Mouse (Mus musculus) hindlimb bud, embryonic 11.5 days (tissue): ENCODE data around the gene Id4.
A peak's percentile ranks its signal among the peaks of the same experiment; 100 is the strongest.

Experiments used
- DNase-seq: peaks from one replicate; pipeline ENCODE4 v3.0.0-alpha.2; 2012; ENCODE audit warnings: low read depth, low spot score; ENCODE audit errors: extremely low spot score

The Id4 gene

DNA sequence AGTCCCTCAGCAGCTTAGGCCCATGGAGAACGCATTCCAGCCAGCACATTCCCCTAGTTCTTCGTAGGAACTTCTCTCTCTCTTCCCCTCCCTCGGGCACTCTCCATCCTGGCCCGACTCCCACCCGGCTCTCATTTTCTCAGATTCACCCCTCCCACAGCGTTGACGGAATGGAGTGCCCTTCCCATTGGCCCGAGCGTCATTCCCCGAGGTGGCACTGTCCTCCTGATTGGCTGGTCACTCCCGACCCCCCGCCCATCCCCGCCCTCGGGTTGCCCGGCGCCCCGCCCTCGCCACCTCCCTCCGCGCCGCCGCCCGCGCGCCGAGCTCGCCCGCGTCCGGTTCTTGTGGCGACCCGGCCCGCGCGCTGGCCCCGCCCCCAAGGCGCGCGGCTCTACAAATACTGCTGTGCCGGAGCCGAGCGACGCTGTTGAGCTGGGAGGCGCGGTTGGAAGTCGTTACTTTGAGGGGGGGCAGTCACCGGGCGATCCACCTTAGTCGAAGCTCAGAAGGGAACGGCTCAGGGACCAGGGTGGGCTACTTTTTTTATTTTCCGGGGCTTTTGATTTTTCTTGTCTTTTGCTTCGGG, at the start of gene Id4:
Id4 (plus strand) TSS at position 539 of the 589 bp plus-strand sequence.
- DNase-seq, result peak; percentile 78

DNA sequence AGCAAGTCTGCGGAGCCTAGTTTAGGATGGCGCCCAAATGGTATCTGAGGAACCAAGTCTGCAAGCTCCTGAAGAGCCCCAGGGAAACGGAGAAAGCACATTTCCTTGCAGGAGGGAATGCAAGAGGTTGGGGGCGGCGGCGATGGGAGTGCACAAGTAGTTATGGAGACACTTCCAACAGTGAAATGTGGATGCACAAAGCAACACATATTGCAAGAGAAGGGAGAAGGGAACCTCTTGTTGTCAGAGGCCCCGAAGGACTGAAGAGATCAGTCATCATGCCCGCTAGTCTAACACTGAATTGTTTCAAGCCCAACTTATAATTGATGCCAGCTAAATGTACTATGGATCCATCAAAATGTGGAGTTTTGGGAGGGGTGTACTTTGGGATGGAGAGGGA, 33.9 kb upstream of the Id4 start:
- DNase-seq, result peak; percentile 10

DNA sequence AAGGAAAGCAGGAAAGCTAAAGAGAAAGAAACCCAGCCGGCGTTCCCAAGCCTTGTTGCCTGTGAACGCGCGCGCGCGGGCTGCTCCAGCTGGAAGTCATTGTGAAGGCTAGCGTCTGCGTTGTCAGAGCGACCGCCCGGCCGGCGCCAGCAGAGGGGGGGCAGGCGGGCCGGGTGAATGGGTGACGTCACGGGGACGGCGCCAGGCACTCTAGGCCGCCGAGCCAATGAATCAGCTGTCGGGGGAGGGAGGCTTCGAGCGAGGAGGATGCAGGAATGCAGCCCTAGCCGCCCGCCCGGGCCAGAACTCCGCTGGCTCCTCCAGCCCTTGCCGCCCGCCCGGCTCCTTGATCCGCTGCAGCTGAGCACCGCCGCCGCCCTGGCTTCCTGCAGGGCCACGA, 33.3 kb upstream of the Id4 start:
- DNase-seq, result peak; percentile 54

DNA sequence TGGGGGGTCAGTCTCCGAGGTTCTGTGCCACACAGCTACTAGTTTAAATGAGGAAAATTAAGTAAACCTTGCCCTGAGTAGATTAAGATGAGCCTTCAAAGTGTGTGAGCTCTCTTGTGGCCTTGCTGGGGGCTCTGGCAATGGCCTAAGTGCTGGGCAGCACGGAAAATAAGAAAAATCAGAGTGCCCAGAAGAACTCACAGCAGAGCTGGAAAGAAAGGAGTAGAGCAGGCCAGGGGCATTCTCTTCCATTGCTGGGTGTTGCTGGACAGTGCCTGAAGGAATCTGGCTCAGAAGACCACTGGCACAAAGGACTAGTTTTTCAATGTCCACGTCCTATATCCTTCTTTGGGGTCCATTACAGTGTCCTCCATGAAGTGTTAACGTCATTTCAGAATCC, 32.9 kb upstream of the Id4 start:
- peak; percentile 24 for DNase-seq

DNA sequence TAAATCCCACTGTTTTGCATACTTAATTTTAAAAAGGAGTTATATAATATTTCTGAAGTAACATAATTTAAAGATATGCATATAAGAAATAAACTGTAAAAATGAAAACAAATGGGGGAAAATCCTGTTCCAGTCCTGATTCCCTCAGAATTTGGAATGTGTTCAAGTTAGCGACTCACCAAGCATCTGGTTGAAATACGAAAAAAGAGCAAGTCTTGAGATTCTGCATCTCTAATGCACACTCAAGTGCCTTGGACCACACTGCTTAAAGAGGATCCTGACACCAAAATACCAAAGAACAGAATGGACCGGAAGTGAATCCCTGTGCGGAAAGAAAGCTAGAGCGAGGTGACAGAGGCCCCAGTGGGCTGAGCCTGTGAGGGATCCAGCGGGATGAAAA, 30.0 kb upstream of the Id4 start:
- no peak for DNase-seq

DNA sequence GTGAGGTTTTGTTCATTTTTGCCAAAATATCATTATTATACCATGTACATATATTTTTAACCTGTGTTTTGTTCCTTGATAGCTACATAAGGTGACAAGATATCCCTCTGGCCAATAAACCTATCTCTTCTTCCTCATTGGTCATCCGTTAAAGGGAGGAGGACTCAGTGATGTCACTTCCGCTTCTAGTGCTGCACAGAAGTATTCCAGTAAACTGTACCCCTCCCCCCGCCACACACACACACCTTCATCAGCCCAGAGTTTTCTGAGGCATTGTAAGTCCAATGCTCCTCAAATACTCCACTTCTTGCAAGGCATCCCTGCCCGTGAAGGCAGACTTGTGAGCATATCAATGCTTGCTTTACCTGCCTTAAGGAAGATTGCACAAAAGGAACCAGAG, 24.6 kb upstream of the Id4 start:
- no peak for DNase-seq

DNA sequence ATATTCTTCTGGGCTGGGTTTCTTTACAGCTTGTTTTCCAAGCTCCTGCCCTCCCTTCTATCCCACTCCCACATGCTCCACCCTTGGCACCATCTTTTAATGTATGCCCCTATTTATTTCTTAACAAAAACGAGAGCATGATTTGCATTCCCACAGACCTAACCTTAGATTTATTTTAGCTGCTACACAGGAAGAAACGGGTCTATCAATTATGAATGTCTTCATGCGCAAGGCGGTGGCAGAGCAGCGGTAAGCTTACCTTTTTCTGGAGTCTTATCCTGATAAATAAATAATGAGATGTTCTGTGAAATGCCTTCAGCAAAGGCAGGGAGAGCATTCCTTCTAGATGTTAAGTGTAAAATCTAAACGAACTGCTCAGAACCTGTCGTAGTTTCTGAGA, 24.2 kb upstream of the Id4 start:
- no peak for DNase-seq

DNA sequence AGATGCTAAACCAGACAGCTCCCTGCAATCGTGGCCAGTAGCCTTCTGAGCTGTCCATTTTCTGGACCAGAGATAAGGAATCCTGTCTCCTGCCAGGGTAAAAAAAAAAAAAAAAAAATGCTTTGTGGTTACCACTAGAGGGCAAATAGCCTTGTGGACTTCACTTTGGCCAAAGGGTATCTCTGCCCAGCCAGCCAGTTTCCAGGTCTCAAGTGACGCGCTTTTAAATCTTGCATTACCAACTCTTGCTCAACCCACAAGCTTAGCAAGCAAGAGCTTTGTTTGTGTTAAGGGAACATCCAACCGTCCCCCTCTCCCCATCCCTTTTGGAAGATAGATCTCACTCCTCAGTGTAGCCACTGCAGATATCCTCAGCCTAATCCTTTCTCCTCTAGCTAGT, 23.5 kb upstream of the Id4 start:
- DNase-seq, result no peak

DNA sequence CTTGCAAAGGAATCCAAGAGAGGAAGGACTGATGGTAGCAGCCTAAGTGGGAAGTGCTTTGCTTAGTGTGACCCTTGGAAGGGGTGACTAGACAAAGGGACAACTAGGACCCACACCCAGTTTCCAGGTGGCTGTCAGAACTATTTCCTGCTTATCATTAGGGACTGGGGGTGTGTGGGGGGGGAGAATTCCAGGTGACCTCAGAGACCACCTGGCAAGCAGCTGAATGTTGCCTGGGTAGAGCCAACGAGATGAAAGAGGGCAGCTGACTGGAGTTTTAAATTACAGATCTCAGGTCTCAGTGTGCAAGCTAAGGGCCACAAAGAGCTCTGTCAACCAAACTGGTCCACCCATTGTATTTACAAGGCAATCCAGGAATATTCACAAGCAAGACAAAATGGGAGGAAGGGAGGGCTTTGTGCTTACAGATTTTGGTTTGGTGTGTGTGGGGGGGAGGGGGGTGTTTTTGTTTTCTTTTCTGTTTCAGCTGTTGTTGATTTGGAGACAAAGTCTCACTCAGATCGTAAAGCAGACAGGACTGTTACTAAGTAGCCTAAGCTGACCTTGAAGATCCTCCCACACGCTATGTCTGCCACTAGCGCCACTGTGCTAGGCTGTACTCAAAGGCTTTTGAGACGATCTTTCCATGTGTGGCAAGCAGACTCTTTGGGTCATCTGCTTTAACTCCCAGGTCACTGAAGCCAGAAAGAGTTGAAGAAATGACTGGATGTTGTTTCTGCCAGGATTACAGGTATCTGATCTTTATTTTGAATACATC, 15.6 kb upstream of the Id4 start:
- DNase-seq, result no peak

DNA sequence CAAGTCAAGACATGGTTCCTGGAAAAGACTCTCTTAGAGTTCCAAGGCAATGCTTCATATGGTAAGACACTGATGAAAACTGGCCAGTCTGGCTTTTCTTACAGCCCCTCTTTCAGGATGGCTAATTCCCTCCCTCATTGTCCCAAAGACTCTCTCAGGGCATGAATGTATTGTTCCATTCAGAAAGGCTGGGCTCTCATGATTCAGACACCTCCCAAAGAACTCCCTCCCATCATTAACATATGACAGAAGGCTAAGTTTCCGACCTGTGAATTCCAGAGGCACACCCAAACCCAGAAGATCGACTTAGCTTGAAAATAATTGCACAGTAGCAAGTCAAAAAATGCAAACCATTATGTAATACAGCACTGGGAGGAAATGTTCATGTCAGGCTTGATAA, 8.5 kb upstream of the Id4 start:
- no peak for DNase-seq

DNA sequence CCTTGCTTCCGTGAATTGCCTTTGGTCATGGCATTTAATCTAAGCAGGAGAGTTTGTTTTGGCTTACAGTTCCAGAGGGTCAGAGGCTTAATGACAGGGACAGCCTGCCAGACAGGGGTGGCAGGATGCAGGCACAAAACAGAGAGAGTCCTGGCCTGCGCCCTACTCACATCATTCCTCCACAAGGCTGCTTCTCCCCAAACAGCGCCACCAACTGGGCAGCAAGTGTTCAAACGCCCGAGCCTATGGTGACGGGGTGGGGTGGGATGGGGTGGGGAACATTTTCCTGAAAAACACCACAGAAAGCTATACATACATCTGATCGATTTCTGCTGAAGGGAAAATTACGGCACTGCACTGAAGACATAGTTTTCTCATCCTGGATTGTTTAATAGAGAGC, 6.0 kb upstream of the Id4 start:
- DNase-seq, result no peak

DNA sequence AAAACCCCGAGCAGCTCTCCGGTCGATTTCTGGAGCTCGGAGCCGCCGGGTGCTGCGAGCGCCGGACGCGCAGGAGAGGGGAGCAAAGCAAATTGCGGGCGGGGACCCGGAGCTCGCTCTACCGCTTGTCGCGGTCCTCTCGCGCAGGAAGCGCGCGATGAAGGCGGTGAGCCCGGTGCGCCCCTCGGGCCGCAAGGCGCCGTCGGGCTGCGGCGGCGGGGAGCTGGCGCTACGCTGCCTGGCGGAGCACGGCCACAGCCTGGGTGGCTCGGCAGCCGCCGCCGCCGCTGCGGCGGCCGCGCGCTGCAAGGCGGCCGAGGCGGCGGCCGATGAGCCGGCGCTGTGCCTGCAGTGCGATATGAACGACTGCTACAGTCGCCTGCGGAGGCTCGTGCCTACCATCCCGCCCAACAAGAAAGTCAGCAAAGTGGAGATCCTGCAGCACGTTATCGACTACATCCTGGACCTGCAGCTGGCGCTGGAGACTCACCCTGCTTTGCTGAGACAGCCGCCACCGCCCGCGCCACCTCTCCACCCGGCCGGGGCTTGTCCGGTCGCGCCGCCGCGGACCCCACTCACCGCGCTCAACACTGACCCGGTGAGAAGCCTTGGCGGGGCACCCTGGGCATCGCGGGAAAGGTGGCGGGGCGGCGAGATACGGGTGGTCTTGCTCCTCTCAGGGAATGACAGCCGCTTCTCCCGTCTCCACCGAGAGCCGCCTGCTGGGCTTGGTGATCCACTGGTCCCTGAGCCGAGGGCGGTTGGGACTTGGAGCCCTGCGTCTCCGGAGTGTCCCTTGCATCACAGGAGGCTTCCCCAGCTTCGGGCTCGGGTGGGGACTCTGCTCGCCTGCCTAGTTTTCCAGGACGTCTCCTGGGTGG, 553 bp downstream of the Id4 start:
- DNase-seq, result no peak

DNA sequence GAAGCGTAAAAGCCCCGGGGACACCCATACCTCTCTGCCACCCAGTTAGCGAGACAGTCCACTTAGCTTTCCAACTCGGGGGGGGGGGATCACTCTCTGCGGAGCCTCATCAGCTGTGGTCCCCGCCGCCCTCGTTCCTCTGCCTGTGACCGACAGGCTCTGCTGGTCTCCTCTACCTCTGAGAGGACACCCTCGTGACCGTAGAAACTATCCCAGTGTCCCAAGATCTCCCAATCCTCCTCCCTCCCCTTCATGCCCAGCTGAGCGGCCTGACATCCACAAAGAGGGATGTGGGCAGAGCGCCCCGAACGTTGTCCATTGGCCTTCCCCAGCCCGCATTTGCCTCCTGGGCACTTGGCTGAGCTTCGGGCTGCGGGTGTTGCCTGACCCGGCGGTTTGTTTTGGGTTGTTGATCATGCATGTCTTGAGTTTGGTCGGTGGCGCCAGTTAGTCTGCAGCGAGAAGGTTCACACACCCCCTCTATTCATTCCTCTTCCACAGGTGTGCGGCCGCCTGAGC, 1.5 kb downstream of the Id4 start:
- no peak for DNase-seq

DNA sequence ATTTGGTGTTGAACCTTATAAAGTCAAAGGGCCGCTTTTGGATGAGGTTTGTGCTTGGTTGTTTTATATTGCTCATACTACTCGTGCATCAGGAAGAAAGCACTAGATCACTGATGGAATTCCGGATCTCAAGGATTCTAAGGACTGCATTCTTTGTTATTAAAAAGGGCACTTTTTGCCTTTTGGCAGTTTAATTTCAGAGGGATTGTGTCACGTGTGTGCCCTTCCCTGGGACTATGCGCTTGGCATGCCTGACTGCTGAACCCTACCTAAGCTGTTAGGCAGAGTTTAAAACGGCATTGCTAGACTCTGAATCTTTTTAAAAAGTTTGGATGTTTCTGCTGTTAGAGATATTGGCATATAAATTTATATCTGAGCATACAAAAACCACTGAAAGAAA, 4.0 kb downstream of the Id4 start:
- DNase-seq, result no peak

DNA sequence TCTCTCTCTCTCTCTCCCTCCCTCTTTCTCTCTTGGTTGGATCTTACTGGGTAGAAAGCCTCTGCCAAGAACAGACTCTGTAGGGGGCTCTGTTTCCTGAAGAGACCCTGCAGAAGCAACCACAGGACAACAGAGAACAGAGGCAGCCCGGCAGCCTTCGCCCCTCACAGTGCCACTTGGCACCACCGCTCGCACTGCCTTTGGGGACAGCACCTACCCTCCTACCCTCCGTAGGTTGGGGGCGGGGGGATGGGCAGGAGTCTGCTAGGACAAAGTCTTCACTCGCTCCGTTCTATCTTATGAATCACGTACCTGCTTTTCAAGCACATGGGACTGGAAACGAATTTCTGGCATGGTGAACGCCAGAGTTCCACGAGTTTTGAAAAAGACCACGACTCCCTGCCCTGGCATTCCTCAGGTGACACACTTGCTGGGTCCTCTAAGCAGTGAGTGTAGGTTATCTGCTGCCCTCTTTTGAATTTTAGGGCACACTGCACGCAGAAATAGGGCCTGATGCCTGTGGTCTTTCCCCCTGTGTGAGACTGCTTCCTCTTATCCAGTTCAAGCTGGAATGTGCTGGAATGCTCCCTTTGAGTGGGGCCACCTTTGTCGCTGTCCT, 12.5 kb downstream of the Id4 start:
- no peak for DNase-seq

DNA sequence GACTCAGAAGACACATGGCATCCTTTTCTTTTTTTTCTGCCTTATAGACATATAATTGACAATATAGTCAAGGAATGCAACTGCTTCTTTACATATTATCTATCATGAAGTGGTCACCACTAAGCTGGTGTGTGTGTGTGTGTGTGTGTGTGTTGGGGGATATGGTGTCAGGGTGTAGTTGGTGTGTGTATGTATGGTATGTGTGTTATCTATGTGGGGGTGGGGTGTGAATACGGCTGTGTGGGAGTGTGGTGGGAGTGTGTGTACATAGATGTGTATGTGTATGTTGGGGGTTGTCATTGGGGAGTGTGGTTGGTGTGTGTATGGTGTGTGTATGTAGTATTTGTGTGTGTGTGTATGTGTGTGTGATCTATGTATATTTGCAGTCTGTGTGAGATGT, 13.1 kb downstream of the Id4 start:
- DNase-seq, result no peak

DNA sequence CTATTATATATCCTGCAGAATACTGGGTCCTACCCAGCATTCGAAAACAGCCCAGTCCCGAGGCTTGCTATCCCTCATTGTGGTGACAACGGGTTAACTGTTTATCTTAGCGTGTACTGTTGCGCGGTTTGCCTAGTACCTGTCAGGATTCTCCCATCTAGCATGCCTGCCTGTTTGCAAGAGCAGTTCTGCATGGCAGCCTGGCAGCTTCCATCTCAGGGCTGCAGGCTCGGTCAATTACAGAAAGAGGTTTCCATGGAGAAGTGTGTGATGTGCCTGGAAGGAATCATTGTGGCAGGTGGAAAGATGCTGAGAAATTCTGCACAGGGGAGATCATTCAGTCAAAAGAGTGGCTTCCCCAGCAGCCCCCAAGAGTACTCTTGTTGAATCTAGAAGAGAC, 16.0 kb downstream of the Id4 start:
- no peak for DNase-seq

DNA sequence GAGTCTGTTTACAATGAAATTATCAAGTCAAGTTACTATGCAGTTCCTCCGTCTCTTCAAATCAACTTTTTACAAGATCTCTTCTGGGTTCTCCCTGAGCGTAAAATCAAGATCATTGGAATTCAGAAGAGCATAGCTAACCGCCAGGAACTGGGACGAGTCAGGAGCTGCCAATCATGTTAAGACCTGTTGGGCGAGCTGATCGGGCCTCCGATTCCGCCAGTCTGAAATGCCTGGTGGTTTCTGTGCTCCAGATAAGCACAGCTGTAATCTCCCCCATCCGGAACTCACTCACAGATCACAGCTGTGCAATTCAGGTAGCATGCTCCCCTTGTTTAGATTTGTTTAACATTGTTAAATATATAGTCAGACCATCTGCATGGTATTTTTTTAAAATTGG, 23.4 kb downstream of the Id4 start:
- DNase-seq, result no peak

DNA sequence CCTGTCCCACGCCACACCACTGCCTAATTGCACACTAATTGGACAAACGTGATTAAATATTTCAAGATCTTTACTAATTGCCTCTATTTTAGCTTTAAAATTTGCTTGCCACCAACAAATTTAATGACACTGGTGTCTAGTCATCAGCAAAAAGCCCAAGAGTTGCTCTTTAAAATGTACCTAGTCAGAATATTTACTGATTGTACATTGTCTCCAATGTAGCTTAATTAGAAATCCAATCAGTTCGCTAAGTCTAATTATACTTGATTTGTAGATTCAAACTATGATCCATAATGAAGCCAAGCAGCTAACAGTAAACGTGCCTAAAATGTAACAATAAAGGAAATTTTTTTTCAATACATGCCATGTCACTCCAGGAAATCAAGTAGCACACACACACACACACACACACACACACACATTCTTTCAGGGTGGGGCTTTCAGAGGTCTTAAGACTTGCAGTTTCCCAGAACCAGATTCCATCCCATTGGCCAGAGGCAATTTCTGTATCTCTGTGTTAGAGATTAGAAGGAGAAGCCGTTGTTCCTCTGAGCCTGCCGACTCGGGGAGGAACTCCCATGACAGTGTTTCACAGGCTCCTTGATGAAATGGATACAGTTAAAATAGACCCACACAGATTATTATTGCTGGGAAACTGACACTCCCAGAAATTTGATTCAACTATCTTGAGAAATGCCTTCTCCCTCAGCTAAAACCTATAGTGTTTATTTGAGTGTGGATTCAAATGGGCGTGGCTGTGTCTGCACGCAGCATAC, 24.1 kb downstream of the Id4 start:
- no peak for DNase-seq

DNA sequence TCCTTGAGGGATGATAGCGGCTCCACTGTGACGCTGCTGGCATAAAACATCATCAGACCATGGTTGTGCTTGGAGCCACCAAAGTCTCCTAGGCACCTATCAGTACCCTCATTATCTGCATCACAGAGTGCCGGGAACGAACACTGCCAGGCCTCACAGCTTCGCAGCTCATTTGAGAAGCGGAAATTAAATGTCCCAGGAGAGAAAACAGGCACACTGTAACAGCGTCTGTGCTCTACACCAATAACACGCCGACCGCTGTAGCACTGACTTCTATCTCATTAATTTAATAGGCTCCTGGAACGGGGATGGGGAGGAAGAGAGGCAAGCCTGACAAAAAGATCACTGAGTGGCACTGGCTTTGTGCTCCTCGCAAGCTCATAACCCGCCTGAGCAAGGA, 29.4 kb downstream of the Id4 start:
- DNase-seq, result no peak

DNA sequence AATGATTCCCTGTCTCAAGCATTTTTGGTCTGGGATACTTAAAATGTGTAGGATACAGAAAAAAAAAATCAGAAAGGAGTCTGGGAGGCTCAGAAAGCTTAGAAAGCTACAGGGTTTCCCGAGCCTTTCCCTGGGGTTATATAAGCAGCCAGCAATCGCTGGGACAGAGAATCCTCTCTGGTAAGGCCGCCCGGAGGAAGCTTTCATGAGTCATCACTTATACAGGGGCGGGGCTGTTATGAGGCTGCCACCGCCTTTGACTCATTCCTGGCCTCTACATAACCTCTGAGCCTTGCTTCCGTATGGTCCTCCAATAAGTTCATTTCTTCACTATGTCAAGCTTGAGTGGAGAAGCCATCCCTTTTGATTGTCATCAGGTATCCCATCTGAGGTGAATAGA, 53.5 kb downstream of the Id4 start:
- DNase-seq, result no peak
